Mouse (Mus musculus) thymus, postnatal 4 days (tissue): Measurements from ENCODE around the gene Ifit3b.
"Not testable (repeated sequence)": the region's sequence is repeated elsewhere in the genome, so short reads cannot be mapped to it uniquely, and the experiment has no call there.

Experiments
- DNase-seq: peaks from one replicate; pipeline ENCODE4 v3.0.0; 2021

Gene Ifit3b

DNA sequence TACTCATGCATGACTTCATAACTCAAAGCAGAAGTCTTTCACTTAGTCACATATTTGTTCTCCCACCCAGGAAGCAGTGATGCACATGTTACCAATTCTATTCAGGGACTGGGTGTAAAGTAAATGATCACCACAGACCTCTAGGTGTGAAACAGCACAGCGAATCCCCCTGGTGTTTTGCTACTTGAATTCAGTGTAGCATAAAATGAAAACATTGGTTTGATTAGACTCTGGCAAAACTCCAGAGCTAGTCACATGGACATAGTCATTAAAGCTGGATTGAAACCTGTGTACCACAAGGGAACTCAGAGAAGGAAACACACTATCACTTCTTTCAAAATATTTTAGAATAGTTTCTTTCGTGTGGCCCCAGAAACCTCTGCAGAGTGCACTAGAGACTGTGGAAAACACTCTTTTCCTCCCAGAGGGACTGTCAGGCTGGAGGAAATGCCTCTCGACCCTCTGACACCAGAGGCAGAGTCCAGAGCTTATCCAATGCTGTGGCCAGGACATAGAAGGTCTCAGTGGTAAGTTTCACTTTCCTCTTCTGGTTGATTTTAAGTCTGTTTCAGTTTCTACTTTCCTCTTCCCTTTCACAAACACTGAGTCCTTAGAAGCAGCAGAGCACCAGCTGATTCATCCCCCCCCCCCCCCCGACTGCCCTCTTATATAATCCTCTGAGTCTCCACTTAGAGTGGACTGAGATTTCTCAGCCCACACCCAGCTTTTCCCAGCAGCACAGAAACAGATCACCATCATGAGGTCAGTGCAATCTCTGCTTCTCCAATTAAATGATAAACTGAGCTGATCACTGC, at the start of gene Ifit3b:
Ifit3b (plus strand) TSS at position 734 of the 815 bp plus-strand sequence.
- not testable (repeated sequence) for DNase-seq

GRCm38 (mm10) chr19:34562556-34562955, 45.2 kb upstream of the Ifit3b start:
- no peak for DNase-seq

- no peak for DNase-seq
Measured at GRCm38 (mm10) chr19:34566178-34566784, 41.5 kb upstream of the Ifit3b start.

DNA sequence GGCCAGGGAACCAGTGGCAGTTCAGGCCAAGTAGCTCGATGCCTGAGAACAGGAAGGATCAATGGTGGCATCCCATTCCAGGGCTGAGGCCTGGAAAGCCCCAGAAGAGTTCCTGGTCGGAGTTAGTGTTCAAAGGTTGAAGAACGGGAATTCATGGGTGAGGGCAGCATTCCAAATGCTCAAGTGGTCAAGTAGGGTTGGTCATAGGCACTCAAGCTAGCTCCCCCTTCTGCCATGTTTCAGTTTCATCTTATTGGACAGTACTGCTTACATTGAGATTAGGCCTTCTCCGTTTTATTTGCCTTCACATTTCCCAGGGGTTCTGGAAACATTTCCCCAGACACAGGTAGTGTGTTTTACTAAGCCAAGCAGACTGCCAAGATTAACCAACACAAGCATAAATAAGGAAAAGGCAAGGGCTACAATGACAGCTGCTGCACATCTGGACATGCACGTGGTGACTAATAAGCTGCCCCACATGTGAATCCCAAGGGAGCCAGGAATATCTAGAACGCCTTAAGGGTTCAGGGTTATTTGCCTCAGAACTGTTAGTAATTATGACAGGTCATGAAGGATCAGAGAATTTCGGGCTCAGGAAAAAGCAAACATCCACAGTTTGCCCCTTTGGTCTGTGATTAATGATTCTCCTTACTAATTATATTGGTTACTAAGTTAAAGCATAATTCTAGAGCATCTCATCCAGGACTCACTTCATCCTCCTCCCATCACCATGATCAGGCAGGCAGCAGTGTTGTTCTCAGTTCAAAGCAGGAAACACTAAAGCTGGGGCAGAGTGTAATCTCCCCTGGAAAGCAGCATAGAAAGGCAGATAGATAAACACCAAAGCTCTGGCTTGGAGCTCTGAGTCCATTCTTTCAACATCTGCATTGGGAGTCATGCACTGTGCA, 38.5 kb upstream of the Ifit3b start:
- no peak for DNase-seq

GRCm38 (mm10) chr19:34569896-34570476, 37.8 kb upstream of the Ifit3b start:
- DNase-seq, result peak; percentile 23

DNA sequence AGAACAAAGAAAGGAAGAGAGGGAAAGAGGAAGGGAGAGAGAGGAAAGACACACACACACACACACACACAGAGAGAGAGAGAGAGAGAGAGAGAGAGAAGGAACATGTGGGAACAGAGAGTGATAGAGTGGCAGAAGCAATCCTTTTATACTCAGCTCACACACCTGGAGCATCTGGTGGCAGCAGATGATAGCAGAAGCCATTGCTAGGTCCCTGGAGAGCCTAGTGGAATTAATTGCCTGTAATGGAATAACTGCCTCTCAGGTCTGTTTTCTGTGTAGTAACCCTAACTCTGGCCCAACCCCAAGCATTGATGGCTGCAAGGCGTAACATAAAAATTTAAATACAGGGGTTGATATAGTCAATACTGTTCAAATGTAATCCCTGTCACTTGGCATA, 36.7 kb upstream of the Ifit3b start:
- DNase-seq, result no peak

- no peak for DNase-seq
Measured at GRCm38 (mm10) chr19:34573650-34574049, 34.1 kb upstream of the Ifit3b start.

DNA sequence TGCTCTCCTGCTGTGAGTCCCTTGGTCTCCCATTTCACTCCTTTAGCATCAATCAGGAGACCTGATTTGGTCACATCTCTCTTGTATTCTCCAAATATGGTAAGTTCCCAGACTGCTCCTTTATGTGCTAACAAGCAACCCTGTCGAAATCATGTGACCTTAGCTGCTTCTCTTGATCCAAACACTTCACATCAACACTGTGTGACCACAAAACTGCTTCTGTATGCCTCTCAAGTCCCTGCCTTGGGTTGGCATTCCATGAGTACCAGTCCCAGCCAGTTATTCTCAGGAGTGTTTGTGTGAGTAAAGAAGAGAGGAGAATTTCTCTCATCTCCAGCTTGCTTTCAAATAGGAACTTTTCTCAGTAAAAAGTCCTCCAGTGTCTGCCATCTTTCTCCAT, 30.6 kb upstream of the Ifit3b start:
- no peak for DNase-seq

DNA sequence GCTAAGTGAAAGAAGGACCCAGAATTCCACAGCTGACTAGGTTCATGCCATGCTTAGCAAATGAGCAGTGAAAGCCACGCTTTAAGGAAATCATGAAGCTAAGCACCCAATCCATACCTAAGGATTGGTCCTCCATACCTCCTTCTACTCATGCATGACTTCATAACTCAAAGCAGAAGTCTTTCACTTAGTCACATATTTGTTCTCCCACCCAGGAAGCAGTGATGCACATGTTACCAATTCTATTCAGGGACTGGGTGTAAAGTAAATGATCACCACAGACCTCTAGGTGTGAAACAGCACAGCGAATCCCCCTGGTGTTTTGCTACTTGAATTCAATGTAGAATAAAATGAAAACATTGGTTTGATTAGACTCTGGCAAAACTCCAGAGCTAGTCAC, 25.1 kb upstream of the Ifit3b start:
- not testable (repeated sequence) for DNase-seq

DNA sequence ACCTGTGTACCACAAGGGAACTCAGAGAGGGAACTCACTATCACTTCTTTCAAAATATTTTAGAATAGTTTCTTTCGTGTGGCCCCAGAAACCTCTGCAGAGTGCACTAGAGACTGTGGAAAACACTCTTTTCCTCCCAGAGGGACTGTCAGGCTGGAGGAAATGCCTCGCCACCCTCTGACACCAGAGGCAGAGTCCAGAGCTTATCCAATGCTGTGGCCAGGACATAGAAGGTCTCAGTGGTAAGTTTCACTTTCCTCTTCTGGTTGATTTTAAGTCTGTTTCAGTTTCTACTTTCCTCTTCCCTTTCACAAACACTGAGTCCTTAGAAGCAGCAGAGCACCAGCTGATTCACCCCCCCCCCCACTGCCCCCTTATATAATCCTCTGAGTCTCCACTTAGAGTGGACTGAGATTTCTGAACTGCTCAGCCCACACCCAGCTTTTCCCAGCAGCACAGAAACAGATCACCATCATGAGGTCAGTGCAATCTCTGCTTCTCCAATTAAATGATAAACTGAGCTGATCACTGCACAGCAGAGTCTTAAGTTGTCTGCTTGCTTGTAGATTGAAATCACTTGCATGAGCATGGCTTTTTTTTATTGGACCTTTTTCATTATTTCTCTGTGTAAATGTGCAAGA, 24.5 kb upstream of the Ifit3b start, which contains the start of gene Ifit3:
Ifit3 (plus strand) TSS at position 406 of the 641 bp plus-strand sequence.
- not testable (repeated sequence) for DNase-seq

- DNase-seq, result not testable (repeated sequence)
Measured at GRCm38 (mm10) chr19:34585740-34586458, 21.9 kb upstream of the Ifit3b start.

DNA sequence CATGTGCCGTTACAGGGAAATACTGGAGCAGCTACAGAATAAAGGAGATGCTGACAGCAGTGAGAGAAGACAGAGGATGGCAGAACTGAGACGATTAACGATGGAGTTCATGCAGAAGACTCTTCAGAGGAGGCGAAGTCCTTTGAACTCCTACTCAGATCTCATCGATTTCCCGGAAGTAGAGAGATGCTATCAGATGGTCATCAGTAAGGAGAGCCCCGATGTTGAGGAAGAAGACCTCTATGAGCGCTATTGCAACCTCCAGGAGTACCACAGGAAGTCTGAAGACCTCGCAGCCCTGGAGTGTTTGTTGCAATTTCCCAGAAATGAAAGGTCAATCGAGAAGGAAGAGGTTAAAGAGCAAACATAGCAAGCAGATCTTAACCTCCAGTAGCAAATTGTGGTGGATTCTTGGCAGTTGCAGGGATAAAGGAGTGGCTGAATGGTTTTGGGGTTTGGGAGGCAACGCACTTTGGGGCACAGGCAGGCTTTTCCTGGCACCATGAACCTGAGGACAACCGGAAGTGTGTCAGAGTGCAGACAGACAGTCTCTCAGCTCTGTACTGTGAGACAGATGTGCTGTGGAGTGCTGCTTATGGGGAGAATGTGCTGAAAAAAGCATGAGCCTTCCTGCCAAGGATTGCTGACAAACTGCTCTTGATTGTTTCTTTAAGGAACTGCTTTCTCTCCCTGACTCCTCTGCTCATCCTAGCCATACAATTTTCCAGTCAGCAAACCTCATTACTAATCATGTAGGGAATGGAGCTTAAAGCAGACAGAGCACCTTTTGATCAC, 19.7 kb upstream of the Ifit3b start:
- DNase-seq, result peak; percentile 18

- DNase-seq, result no peak
Measured at GRCm38 (mm10) chr19:34588959-34589358, 18.8 kb upstream of the Ifit3b start.

GRCm38 (mm10) chr19:34593456-34593855, 14.3 kb upstream of the Ifit3b start:
- DNase-seq, result no peak

DNA sequence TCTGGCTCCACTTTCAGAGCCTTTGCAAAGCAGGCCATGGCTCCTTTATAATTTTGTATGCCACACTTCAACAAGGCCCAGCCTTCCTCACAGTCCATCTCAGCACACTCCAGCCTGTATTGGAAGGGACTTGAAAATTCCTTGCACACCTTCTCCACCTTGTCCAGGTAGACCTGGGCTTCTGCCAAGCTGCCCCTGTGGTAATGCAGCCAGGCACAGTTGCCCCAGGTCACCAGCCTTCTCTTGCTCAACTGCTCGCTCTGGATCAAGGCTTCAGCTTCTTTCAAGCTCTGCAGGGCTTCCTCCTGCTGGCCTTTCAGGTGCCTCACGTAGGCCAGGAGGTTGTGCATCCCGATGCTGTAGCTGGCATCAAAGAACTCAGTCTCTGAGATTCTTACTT, 13.2 kb upstream of the Ifit3b start:
- DNase-seq, result not testable (repeated sequence)

- no peak for DNase-seq
Measured at GRCm38 (mm10) chr19:34596811-34597210, 11.0 kb upstream of the Ifit3b start.

DNA sequence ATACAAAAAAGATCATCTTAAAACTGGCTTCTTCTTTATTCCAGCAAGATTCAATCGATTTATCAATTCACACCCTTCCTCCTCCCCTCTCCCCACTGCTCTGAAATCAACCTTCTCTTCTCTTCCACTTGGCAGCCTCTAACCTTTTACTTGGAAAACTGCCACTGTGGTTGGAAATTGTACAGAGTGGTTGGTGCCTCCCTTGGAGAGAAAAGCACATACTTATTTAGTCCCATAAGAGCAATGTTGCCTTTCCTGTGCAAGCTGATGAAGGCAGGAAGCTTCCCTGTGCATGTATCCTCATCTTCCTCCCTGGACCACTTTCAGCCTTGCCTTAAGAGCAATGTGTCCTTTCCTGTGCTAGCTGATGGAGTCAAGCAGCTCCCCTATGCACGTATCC, 9.4 kb upstream of the Ifit3b start:
- no peak for DNase-seq

GRCm38 (mm10) chr19:34599250-34599649, 8.5 kb upstream of the Ifit3b start:
- not testable (repeated sequence) for DNase-seq

- not testable (repeated sequence) for DNase-seq
Measured at GRCm38 (mm10) chr19:34601888-34602287, 5.9 kb upstream of the Ifit3b start, which contains the start of gene Ifit1bl1. Gene Ifit1bl1, minus strand, starts transcription at chr19:34601956.

GRCm38 (mm10) chr19:34605472-34605871, 2.3 kb upstream of the Ifit3b start:
- DNase-seq, result no peak

- not testable (repeated sequence) for DNase-seq
Measured at GRCm38 (mm10) chr19:34610118-34610517, 2.3 kb downstream of the Ifit3b start.
